Mouse (Mus musculus) brain, embryonic 14.5 days (tissue): ENCODE data around the gene Impdh2.

ENCODE experiments used
- CTCF ChIP-seq: fragments of 200-500 bp; IDR thresholded peaks from 2 replicates; pipeline ENCODE4 v1.5.1; 2012; ENCODE audit warnings: inconsistent platforms, mild to moderate bottlenecking, moderate library complexity, borderline replicate concordance; ENCODE audit not compliant: insufficient read depth, insufficient read length; ENCODE audit errors: extremely low read depth
- POLR2A ChIP-seq: fragments of 200-500 bp; IDR thresholded peaks from 2 replicates; pipeline ENCODE4 v1.6.1; 2012; ENCODE audit warnings: mild to moderate bottlenecking, inconsistent platforms, borderline replicate concordance; ENCODE audit not compliant: poor library complexity, insufficient read depth, insufficient read length, severe bottlenecking; ENCODE audit errors: extremely low read depth

GRCm38 (mm10) chr9:108587571-108588180 is 27.6 kb downstream of the Impdh2 start:
- TF ChIP-seq CTCF, result no peak
- no peak for TF ChIP-seq POLR2A
